Mouse (Mus musculus) lung, adult 18-20 months (tissue): ENCODE measurements around the gene Vangl2.
A peak's percentile ranks its signal among the peaks of the same experiment; 100 is the strongest.

ENCODE experiments used
- DNase-seq, 2 experiments: peaks; one replicate each; pipeline ENCODE4 v3.0.0; 2022; ENCODE audit warnings: mixed read lengths in 2 of 2

The Vangl2 gene

GRCm38 (mm10) chr1:172028394-172029275, at the start of gene Vangl2:
Gene Vangl2 (minus strand): TSS chr1:172028444.
- no peak for DNase-seq

- no peak for DNase-seq
Measured at GRCm38 (mm10) chr1:172077981-172078380, 49.7 kb upstream of the Vangl2 start.

DNA sequence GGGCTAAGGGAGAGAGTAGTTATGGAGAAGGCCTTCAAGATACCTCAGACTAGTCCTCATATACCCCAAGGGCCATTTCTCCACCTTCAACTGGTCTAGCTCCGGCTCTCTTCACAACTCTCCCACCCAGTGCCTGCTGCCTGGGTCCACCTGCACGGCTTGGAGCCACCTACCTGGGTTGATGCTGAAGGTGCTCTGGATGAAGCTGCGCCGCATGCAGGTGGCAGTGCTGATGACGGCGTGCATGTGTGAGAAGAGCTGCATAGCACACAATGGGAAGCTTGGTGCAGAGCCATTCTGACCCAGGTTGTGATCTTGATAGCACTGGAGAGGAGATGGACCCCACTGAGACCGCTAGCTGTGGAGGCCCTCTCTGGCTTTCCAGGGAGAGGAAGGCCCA, 44.4 kb upstream of the Vangl2 start:
- DNase-seq: no peak

DNA sequence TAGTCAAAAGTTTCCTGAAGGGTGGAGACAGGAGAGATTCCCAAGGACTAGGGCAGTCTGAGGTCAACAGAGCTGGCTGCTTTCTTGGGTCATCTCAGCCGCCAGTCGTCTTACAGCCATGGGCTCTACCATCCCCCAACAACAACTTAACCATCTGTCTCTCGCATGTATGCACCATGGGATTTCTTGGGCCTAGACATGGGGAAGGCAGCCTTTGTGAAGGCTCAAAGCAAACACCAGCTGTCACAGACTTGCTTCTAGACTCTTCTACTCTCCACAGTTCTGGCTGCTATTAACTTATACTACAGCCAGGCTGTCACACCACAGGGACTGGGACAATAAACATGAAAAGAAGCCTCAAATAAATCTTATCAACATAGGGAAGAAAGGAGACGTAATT, 43.3 kb upstream of the Vangl2 start:
- DNase-seq: no peak

- no peak for DNase-seq
Measured at GRCm38 (mm10) chr1:172070227-172070626, 42.0 kb upstream of the Vangl2 start.

DNA sequence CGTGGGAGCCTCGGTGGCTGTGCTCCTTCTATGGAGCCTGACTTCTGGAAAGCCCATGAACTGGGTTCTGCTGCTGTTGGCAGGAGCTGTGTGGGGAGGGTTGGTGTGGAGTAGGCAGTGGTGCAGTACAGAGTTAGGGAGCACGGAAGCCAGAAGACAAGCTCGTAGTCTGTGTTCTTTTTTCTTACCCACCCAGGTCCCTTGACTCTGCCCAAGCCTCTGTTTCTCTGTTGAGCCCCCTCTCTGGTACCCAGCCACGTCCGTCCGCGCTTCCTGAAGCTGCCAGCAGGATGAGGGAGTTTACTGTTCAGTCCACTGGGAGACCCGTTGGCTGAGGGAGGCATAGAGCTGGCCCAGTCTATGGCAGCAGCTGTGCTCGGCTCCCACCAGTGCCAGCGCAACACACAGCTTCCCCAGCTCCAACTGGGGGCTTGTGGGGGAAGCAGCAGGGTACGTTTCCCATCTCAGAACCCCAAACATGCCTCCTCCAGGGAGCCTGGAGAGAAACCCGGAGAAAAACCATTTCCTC, 36.4 kb upstream of the Vangl2 start:
- DNase-seq: no peak

- DNase-seq: no peak
Measured at GRCm38 (mm10) chr1:172063291-172064023, 35.2 kb upstream of the Vangl2 start.

- DNase-seq: no peak
Measured at GRCm38 (mm10) chr1:172062101-172062500, 33.9 kb upstream of the Vangl2 start.

DNA sequence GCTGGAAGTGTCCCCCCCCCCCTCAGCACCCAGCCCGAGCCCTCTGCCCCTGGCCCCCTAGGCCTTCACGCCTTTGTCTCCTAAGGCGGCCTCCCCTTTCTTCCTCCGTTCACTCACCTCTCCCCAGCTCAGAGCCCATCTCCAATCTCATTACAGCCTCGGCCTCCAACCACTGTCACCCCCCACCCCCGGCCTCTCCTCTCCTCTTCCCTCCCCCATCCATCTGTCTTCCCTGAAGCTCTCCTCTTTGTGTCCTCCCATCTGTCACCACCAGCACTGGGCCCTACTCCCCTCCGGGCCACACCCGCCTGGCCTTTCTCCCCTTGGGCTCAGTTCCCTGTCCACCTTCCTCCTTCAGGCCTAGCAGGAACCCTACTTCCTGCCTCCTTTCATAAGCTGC, 33.0 kb upstream of the Vangl2 start:
- DNase-seq: no peak

GRCm38 (mm10) chr1:172060659-172061058, 32.4 kb upstream of the Vangl2 start:
- DNase-seq: no peak

GRCm38 (mm10) chr1:172058874-172059273, 30.6 kb upstream of the Vangl2 start:
- DNase-seq: no peak

GRCm38 (mm10) chr1:172058321-172058720, 30.1 kb upstream of the Vangl2 start:
- DNase-seq: no peak

GRCm38 (mm10) chr1:172057491-172057921, 29.3 kb upstream of the Vangl2 start, which contains the start of gene Nhlh1:
Gene Nhlh1 (minus strand): TSS chr1:172057573.
- DNase-seq: no peak

- no peak for DNase-seq
Measured at GRCm38 (mm10) chr1:172056251-172056650, 28.0 kb upstream of the Vangl2 start.

DNA sequence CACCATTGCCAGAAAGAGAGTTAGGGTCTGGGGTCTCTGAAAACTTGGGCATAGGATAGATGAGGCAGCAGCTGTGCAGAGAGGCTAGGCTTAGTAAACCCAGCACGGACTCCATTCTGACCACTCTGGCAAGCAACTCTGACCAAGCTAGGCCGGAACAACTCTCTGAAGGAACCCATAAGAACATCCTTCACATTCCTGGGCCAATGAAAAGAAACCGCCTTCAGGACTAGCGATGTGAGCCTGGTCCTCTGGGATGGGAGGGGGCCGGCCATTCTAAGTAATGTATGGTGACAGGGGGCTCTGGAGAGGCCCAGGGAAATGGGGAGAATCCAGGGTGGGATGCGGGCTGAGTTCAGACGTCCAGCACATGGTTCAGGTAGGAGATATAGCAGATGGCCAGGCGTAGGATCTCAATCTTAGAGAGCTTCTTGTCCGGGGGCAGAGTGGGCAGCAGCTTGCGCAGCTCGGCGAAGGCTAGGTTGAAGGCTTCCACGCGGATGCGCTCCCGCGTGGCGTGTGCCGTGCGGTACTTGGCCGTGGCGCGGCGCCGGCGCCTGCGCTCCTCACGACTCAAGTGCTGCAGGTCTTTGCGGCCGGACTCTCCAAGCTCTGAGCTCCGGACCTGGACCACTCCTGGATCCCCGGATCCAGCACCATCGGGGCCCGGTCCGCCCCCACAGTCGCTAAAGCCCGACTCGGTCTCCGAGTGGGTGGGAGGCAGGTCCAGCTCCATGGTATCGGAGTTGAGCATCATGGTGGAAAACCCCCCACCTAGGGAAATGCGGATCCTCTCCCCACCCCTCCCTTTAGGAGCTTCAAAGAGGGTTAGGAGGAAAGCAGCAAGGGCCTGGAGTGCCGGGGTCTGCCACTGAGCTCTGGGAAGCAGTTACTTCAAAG, 25.5 kb upstream of the Vangl2 start:
- DNase-seq: no peak

DNA sequence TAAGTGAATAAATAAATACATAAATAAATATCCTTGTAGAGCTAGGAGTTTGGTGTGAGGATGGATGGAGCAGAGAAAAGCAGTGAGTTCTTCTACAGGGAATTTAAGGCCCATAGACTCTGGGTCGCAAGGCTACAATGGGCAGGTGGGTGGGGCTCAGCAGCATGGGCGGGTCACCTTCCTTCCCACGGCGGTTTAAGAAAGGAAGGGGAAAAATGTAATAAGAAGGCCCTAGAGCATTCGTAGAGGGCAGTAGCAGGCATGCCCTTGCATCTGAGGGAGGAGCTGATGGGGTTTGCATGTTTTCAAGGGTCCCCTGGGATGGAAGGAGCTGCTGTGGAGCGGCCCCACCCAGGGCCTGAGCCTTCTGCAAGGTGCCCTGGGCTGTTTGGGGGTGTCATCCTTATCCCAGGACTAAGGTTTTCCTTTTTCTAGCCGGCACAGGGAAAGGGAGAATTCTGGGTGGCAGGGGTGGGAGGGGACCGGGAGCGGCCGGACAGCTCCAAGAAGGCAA, 24.6 kb upstream of the Vangl2 start:
- no peak for DNase-seq

DNA sequence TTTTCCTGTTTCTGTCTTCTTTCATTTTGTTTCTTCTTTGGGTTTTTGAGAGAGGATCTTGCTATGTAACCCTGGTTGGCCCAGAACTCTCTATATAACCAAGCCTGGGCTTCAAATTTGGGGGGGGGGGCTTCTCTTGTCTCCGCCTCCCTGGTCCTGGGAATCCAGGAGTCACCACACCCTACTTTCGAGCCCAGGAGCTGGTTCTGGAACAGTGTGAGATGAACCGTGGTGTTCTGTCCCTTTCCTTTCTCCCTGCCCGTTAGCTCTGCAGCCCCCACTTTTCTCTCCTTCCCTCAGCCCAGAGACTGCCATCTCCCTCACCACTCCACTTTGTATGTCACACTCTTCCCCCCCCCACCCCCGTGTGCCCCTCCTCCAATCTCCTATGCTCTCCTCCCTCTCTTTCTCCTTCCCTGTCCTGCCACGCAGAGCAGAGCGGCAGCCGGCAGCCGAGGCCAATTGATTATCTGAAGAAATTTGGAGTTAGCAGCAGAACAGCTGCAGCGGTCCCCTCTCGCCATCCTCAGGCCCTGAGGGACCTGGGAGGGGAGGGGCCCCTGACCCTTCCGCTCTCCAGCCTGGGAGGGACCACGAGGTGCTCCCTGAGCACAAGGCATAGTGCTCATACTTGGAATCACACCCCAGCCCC, 21.0 kb upstream of the Vangl2 start:
- no peak for DNase-seq

GRCm38 (mm10) chr1:172048241-172048734, 20.0 kb upstream of the Vangl2 start:
- no peak for DNase-seq

DNA sequence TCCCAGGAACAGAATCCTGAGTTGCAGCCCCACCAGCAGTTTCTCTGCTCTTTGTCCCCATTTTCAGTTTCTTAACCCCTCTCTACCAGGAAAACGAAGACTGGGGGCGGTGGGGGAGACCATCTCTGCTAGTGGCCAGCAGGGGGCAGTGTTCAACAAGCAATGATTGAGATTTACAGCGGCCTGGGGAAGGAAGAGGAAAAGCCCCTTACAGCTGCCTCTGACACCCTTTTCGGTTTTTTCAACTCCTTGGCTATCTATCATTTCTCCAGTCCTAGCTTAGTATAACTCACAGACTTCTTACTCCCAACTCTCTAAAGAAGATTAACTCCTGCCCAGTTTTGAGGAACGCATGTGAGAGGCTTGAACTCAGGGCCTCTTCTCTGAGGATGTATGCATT, 18.7 kb upstream of the Vangl2 start:
- peak; percentile 27 to 42 for DNase-seq

DNA sequence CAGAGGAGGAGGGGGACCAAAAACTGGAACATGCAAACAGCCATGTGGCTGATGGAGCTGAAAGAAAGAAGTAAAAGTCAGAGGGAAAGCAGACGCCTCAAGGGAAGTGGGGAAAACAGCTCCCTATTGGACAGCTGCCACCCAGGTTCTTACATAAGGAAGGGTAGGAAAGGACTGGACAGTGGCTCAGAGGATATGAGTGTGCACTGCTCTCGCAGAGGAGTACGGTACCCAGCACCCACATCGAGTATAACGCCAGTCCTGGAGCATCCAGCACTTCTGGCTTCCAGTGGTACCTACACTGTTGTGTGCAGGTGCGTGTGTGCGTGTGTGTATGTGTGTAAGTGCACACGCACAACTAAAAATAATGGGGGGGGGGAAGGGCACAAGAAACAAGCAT, 18.2 kb upstream of the Vangl2 start:
- no peak for DNase-seq

- no peak for DNase-seq
Measured at GRCm38 (mm10) chr1:172029914-172030313, 1.7 kb upstream of the Vangl2 start.

DNA sequence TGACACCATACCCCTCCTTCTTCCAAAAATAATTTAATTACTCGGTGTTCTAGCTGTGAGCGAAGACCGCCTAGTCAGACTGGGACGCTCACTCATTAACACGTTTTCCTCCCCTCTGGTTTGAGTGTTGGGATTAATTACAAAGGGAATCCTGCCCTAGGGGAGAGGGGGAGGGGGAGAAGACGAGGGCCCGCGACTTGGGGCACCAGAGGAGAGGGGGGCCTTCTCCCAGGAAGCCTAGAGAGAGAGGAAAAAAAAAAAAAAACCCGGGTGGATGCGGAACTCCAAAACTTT, 488 bp downstream of the Vangl2 start:
- DNase-seq: no peak
